Mouse (Mus musculus) lung, adult 10 weeks (tissue): ENCODE measurements around the gene Vmn1r236. TPM values are rescaled to one million over a fixed set of nuclear protein-coding genes. Genes with fewer than 3 reads are reported as not detected.

Experiments used
- polyA plus RNA-seq: library from polyadenylated mRNA; stranded (reverse); fragments of 350-450 nt; fragmentation: Illumina TruSeq; extraction: RNeasy Lipid Tissue Mini Kit (QIAGEN cat#74804); gene quantifications from one replicate; pipeline ENCODE4 v1.2.3, GENCODE M21; 2014; ENCODE audit warnings: low read depth, low replicate concordance; ENCODE audit not compliant: insufficient read depth

Vmn1r236 gene
- not detected for polyA plus RNA-seq

DNA sequence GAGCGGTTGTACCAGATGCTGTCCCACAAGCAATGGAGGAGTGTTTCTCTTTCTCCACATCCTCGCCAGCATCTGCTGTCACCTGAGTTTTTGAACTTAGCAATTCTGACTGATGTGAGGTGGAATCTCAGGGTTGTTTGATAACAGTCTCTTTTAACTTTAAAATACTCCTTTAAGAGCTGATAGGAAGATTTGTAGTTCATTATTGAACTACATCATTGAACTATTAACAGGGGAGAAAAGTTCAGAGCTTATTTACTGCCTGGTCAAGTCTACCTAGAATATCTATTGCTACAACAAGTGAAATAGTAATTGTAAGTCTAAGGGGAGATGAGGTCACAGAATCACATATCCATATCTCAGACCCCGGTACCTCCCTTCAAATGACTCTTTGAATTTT is at the start of gene Vmn1r236:
Gene Vmn1r236 (plus strand): TSS at position 301 of the 400 bp plus-strand sequence.

DNA sequence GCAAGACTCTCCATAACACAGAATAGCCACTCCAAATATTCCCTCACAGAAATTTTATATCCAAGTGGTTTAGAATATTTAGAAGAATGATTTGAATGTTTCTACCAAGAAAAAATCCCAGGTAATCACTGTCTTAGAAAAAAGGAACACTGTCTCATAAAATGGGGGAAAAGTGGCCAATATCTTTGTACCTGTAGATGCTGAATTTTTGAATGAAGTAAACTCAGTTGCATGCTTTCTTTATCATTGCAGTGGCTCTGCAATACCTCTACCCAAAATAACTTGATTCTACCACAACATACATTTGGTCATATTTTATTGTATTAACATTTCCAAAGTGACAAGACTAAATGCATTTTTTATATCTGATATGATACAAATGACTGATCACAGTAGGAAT is 26.6 kb upstream of the Vmn1r236 start, which contains the start of gene Vmn1r235:
Gene Vmn1r235 (plus strand): TSS at position 301 of the 400 bp plus-strand sequence.

GRCm38 (mm10) chr17:21311565-21311964 is 28.8 kb downstream of the Vmn1r236 start, which contains the start of gene Vmn1r237:
Gene Vmn1r237, plus strand, starts transcription at chr17:21311865.

Other genes starting within 250 kb of the Vmn1r236 start
- gene Vmn1r234, start 56.9 kb upstream of the Vmn1r236 start, polyA plus RNA-seq = not detected
- gene Vmn1r235, start 26.5 kb upstream of the Vmn1r236 start, polyA plus RNA-seq = not detected
- gene Vmn1r237, start 28.9 kb downstream of the Vmn1r236 start, polyA plus RNA-seq = not detected
- 1.9 TPM for gene Zfp677, start 100.8 kb downstream of the Vmn1r236 start, polyA plus RNA-seq
- 3.6 TPM for gene Zfp54, start 140.3 kb downstream of the Vmn1r236 start, polyA plus RNA-seq
- gene Zfp51, start 167.4 kb downstream of the Vmn1r236 start, polyA plus RNA-seq = 5.5 TPM
- gene Zfp53, start 206.1 kb downstream of the Vmn1r236 start, polyA plus RNA-seq = 6.0 TPM